Mouse (Mus musculus) layer of hippocampus, postnatal 10 days (tissue): ENCODE results near the gene Pdcl2. TPM values are rescaled to one million over a fixed set of nuclear protein-coding genes. Genes with fewer than 3 reads are reported as not detected.

Experiments used
- DNase-seq, 2 experiments: peaks; one replicate each; pipeline ENCODE4 v3.0.0; 2021; ENCODE audit warnings: low spot score in 2 of 2
- total RNA-seq, 2 experiments: library from RNA; stranded (reverse); gene quantifications; 2 replicates each; pipeline ENCODE4 v1.2.3; 2021

The Pdcl2 gene
- total RNA-seq, 2 experiments from 2014 or later, result not detected

DNA sequence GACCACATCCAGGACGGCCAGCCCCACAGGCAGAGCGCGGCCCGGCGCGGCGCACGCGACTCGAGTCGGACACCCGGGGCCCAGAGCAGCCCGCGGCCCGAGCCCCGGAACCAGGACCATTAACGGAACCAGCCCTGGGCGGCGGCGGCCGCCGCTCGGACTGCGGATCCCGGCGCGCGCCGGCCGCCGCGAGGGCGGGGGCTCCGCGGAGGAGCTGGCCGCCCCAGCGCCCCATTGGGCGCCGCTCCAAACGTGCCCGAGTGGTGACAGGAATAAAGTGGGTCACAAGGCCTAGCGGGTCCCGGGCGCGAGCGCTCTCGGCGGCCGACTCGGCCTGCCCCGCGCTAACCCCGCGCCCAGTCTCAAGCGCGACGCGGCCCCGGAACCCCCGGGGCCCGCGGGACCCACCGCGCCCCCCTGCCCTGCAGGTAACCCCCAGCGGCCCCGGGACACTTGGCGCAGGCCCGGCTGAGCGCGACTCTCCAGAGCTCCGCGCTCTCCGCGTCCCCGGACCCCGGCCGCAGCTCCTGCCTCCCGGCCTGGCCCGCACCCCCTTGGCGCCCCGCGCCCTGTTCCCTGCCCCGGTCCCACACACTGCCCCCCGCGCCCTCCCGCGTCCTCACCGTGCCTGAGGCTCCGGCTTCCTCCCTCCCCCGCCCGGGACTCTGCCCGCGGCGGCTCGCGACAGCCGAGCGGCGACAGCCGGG is 27.1 kb downstream of the Pdcl2 start:
- peak; percentile 80 to 83 for DNase-seq

DNA sequence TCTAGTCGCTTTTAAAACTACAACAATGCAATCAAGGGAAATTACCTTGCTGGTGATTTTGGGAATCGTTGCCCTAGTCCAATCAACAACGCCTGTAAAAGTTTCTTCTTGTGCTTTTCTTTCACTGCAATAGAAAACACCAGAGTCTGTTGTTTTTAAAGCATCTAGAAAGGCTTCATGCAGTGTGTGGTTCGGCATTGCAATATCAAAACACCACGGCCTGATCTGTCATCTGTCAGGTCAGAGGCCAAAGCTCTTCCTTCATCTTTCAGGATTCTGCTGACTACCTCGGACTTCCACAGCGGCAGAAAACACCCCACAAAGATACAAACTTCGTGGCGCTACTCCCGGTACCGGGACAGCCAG is 27.6 kb downstream of the Pdcl2 start:
- DNase-seq, result no peak

- DNase-seq, result no peak
Measured at GRCm38 (mm10) chr5:76302009-76302408, 28.9 kb downstream of the Pdcl2 start.

GRCm38 (mm10) chr5:76289234-76289691 is 41.7 kb downstream of the Pdcl2 start:
- no peak for DNase-seq

DNA sequence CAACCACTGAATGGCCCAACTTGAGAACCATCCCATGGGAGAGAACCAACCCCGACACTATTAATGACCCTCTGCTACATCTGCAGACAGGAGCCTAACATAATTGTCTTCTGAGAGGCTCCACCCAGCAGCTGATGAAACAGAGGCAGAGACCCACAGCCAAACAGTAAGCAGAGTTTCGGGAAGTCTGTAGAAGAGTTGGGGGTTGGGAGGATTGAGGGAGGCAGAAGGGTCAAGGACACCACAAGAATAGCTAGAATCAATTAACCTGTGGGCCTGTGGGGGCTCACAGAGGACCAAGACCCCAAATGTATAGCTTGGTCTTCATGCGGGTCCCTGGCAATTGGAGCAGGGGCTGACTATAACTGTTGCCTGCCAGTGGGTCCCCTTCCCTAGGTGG is 42.7 kb downstream of the Pdcl2 start:
- no peak for DNase-seq

DNA sequence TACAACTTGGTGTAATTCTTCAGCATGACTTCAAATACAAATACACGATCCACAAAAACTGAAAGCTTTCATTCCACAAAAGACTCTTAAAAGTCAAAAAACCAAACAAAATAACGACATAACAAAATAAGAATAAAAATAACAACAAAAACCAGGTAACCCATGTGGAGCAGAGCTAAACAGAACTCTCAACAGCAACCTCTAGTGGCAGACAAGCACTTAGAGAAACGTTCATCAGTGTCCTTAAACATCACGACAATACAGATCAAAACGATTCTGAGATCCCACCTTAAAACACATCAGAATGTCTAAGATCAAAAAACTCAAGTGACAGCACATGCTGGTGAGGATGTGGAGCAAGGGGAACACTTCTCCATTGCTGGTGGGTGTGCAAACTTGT is 43.9 kb downstream of the Pdcl2 start:
- DNase-seq, result no peak

GRCm38 (mm10) chr5:76285699-76286098 is 45.3 kb downstream of the Pdcl2 start:
- DNase-seq, result no peak

DNA sequence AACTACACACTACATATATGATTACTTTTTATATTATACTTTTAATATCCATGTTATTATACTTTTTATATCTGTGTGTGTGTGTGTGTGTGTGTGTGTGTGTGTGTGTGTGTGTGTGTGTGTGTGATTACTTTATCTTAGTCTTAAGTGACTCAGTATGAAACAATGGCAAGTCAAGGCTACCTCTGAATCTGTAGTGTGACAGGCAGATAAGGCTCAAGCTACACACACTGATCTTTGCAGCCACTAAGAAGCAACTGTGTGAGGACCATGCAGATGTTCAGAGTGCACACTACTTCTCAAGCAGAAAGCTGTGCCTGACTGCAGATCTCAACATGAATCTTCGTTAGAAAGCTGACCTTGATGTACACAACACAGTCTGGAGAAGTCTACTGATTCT is 47.1 kb downstream of the Pdcl2 start:
- DNase-seq, result no peak

DNA sequence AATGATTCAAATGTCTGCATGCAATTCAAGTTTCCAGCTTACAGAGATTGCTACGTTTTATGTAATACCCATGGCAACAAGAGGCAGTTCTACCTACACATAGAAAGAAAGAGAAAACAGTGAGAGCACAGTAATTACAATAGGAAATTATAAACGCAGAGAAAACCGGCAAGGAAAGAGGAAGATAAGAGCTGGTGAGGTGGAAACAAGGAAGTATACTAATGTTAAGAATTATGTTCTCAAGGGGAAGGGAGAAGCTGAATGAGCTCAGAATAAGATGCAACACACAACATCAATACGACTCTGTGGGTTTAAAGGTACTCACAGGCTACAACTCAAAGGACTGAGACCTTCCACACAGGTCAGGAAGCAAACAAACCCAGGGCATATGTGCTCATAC is 56.0 kb downstream of the Pdcl2 start:
- no peak for DNase-seq

Other genes with a start within 250 kb of the Pdcl2 start
- gene Srd5a3, start 190.9 kb downstream of the Pdcl2 start, total RNA-seq, result 10 to 100 TPM; 17.9 to 19.6 TPM
- gene Tmem165, start 147.3 kb downstream of the Pdcl2 start, total RNA-seq, result 10 to 100 TPM; 48.0 to 51.7 TPM
- 10 to 100 TPM; 41.1 to 43.3 TPM for gene Clock, start 26.4 kb downstream of the Pdcl2 start, total RNA-seq
- gene Nmu, start 32.6 kb upstream of the Pdcl2 start, total RNA-seq, result not detected
- gene Gm7271, start 152.9 kb upstream of the Pdcl2 start, total RNA-seq, result not detected
- gene Exoc1, start 198.2 kb upstream of the Pdcl2 start, total RNA-seq, result 10 to 100 TPM; 63.5 to 70.3 TPM